Mouse (Mus musculus) neural tube, postnatal 0 days (tissue): ENCODE data around the gene Olfr1369-ps1. TPM values are rescaled to one million over a fixed set of nuclear protein-coding genes. Genes with fewer than 3 reads are reported as not detected.

Experiments
- polyA plus RNA-seq: library from polyadenylated mRNA; unstranded; fragments of >200 nt; fragmentation: Nextera tagmentation; extraction: Ambion mirVana; gene quantifications from 2 replicates; pipeline ENCODE4 v1.2.1, GENCODE M21; 2015

The Olfr1369-ps1 gene
- 0.06 TPM in 1 of 2 replicates, not detected in the other for polyA plus RNA-seq

DNA sequence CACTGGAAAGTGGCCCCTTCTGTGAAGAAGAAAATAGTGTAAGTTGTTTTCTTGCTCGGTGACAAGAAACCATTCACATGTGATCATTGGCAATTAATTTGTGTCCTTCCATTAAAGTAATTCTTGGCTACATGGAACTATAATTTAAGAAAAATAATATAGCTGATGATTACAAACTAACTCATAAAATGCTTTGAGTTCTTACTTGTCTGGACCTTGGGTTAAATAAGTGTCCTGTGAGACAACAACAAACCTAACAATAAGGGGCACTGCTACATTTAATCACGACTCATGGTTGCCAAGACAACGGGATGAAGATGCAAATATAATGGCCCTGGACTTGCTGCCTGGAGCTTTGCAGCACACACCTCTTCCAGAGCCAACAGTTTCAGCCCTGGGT lies at the start of gene Olfr1369-ps1:
Olfr1369-ps1 (plus strand) TSS at position 301 of the 400 bp plus-strand sequence.

DNA sequence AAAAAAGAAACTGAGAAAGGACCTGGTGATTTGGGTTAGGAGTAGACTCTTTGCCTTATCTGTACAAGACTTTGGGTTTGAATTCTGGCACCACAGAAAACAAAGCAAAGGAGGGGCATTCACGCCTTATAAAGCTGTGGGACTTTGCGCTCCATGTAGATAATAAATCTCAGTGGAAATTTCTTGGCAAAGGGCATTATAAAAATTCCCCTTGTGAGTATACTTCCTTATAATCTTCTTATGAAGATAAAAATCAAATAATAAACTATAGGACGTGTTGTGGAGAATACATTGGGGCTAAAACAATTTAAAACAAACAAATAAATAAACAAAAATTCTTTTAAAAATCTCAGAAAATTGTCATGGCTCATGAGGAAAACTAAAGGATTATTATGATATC lies 36.4 kb upstream of the Olfr1369-ps1 start, which contains the start of gene Olfr1370:
Olfr1370 (minus strand) TSS at position 101 of the 400 bp plus-strand sequence.

GRCm38 (mm10) chr13:21129339-21129738 lies 18.1 kb downstream of the Olfr1369-ps1 start, which contains the start of gene Olfr263:
Gene Olfr263, plus strand, starts transcription at chr13:21129639.

DNA sequence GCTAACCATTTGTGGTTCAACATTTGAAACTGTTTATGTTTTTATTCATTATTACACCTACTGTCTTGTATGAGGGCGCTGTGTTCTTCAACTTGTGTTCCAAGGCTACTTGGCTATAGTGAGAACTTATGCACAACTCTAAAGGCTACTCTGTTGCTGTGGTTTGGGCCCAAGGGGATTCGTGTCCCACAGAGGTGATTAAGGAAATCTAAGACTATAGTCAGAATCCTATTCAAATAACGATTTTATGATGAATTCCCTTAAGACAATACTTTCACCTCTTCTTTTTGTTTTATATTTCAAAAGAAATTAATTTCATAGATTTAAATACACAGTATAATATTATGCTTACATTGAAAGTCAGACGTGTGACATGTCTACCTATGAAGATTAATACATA lies 34.5 kb downstream of the Olfr1369-ps1 start, which contains the start of gene Olfr1368:
Olfr1368 (minus strand) TSS at position 101 of the 400 bp plus-strand sequence.

Other genes with a start within 250 kb of the Olfr1369-ps1 start
- not detected in 2 replicates for gene Olfr1370, start 36.5 kb upstream of the Olfr1369-ps1 start, polyA plus RNA-seq
- not detected in 2 replicates for gene Olfr263, start 18.2 kb downstream of the Olfr1369-ps1 start, polyA plus RNA-seq
- not detected in 2 replicates for gene Olfr1368, start 34.4 kb downstream of the Olfr1369-ps1 start, polyA plus RNA-seq
- 66.3 and 68.1 TPM in 2 replicates for gene Trim27, start 68.0 kb downstream of the Olfr1369-ps1 start, polyA plus RNA-seq
- not detected in 2 replicates for gene Gpx5, start 181.2 kb downstream of the Olfr1369-ps1 start, polyA plus RNA-seq
- 0.51 and 0.79 TPM in 2 replicates for gene Gpx6, start 200.6 kb downstream of the Olfr1369-ps1 start, polyA plus RNA-seq
- not detected in 2 replicates for gene Olfr1367, start 235.4 kb downstream of the Olfr1369-ps1 start, polyA plus RNA-seq